Mouse (Mus musculus) midbrain, postnatal 0 days (tissue): ENCODE data around the gene Igfals. TPM values are rescaled to one million over a fixed set of nuclear protein-coding genes. Genes with fewer than 3 reads are reported as not detected.

Experiments
- ATAC-seq: fragments of 200-750 bp; cut with Nextera tagmentation; 2 replicates; pipeline ENCODE4 v1.8.0; 2017; ENCODE audit warnings: moderate number of reproducible peaks, mild to moderate bottlenecking, moderate TSS enrichment, moderate library complexity; ENCODE audit not compliant: low FRiP score
- DNase-seq: peaks from one replicate; pipeline ENCODE4 v3.0.0-alpha.2; 2015; ENCODE audit warnings: low spot score
- H3K27ac ChIP-seq: fragments of 300-500 bp; sonication (generic); 2 replicates; pipeline ENCODE4 v1.5.1; 2014; ENCODE audit warnings: low read depth, mild to moderate bottlenecking, low read length, mixed read lengths
- H3K27me3 ChIP-seq: fragments of 300-500 bp; sonication (generic); 2 replicates; pipeline ENCODE4 v1.6.1; 2014; ENCODE audit warnings: low read length, control low read depth, mixed read lengths; ENCODE audit not compliant: insufficient read depth
- H3K36me3 ChIP-seq: fragments of 300-500 bp; sonication (generic); 2 replicates; pipeline ENCODE4 v1.6.1; 2014; ENCODE audit warnings: low read length, control low read depth, mixed read lengths; ENCODE audit not compliant: insufficient read depth
- H3K4me1 ChIP-seq: fragments of 300-500 bp; sonication (generic); 2 replicates; pipeline ENCODE4 v1.6.1; 2014; ENCODE audit warnings: mild to moderate bottlenecking, control low read depth, antibody characterized with exemption, low read length, mixed read lengths; ENCODE audit not compliant: insufficient read depth
- H3K4me2 ChIP-seq: fragments of 300-500 bp; sonication (generic); 2 replicates; pipeline ENCODE4 v1.6.1; 2014; ENCODE audit warnings: low read depth, mild to moderate bottlenecking, low read length, mixed read lengths; ENCODE audit not compliant: poor library complexity, severe bottlenecking
- H3K4me3 ChIP-seq: fragments of 300-500 bp; sonication (generic); 2 replicates; pipeline ENCODE4 v1.5.1; 2014; ENCODE audit warnings: low read depth, mild to moderate bottlenecking, low read length, moderate library complexity
- H3K9ac ChIP-seq: fragments of 300-500 bp; sonication (generic); replicated peaks from 2 replicates; pipeline ENCODE4 v1.6.1; 2014; ENCODE audit warnings: mild to moderate bottlenecking, low read length, moderate library complexity, mixed read lengths; ENCODE audit not compliant: poor library complexity, severe bottlenecking
- H3K9me3 ChIP-seq: fragments of 300-500 bp; sonication (generic); 2 replicates; pipeline ENCODE4 v1.6.1; 2016; ENCODE audit warnings: low read length, control low read depth
- CTCF ChIP-seq: IDR thresholded peaks from 2 replicates; pipeline ENCODE4 v1.5.1; 2016; ENCODE audit warnings: antibody characterized with exemption, mild to moderate bottlenecking
- WGBS: fragments of 180-500 bp; shearing (Covaris S2); extraction: QIAGEN DNeasy Blood & Tissue Kit; methylation state at CpG from one replicate; pipeline ENCODE4 v1.1.7; 2014; 5-methylcytosine and 5-hydroxymethylcytosine counted together
- polyA plus RNA-seq: library from polyadenylated mRNA; unstranded; fragments of >200 nt; fragmentation: Nextera tagmentation; extraction: Ambion mirVana; gene quantifications from 2 replicates; pipeline ENCODE4 v1.2.1, GENCODE M21; 2015
- total RNA-seq: library from RNA; depleted of rRNA; stranded (reverse); fragments of >200 nt; gene quantifications from 2 replicates; pipeline ENCODE4 v1.2.3, GENCODE M21; 2014

Gene Igfals
- total and polyA plus RNA-seq, 2 experiments from 2014 or later = 0.31 TPM; not detected in 1

DNA sequence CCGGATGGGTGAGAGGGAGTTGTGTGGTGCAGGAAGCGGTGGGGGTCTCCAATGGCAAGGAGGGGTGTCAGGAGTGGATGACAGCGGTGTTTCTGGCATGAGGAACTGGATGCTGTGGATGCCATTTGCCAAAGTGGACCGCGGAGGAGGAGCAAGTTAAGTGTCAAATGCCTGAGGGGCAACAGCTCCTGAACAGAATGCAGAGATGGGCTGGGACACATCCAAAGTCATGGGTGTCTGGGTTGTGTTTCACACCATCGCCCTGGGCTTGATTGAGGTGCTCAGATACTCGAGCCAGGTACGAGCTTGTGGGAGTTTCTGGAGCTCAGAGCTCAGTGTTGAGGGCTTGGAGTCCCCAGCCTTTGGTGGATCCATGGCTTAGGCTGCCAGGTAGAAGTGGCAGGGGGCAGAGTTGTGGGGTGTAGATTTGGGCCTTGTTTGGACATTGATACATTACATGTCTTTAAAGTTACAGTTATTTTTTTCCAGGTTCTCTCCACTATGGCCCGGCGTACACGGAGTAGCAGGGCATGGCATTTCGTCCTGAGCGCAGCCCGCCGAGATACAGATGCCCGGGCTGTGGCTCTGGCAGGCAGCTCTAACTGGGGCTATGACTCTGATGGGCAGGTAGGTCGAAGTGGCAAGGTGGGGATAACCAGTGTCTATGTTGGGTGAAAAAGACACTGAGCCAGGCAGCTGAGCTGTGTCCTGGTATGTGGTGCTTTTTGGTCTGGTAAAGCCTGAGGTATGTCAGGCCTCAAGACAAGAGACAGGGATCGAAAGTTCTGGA is 21.7 kb downstream of the Igfals start:
- WGBS = 67% methylated on average over 18 of the region's 18 CpGs
- H3K27ac ChIP-seq = peak overlapping the region; percentile 85

DNA sequence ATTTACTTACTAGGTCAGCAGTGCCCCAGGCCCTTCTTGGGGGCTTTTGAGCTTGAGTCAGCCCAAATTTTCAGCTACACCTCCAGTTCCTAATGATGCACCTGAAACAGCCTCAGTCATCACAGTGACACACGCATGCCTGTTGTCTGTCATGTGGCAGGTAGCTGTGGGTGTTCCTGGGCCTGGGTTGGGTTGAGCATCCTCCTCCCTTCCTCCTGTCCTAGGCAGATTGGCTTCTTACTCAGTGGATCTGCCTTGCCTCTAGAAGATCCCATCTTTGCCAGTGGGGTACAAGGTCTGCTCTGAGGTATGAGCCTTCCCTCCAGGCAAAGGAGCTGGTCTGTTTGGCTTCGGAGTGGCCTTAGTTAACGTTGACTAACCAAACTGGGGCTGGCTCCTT is 23.1 kb downstream of the Igfals start:
- no peaks in the 10 kb centered on the region for H3K27me3 ChIP-seq
- peaks cover 13% of the 10 kb centered on the region; the same call in 1 of the 2 replicates for H3K4me1 ChIP-seq
- H3K27ac ChIP-seq = no peak overlapping the region
- peaks cover 37% of the 10 kb centered on the region for H3K36me3 ChIP-seq
- no peak overlapping the region for H3K4me2 ChIP-seq
- H3K4me3 ChIP-seq = no peak overlapping the region
- WGBS = 91% methylated on average over 3 of the region's 3 CpGs
- no peak for ATAC-seq
- no peak for DNase-seq
- no peaks in the 10 kb centered on the region for H3K9me3 ChIP-seq
- TF ChIP-seq CTCF = no peak
- H3K9ac ChIP-seq = no peak overlapping the region

More for the DNA sequence above, 21.7 kb downstream of the Igfals start:
- Histone ChIP-seq H3K4me3 (peak overlapping the region; percentile 82), H3K4me1 (peaks cover 13% of the 10 kb centered on the region; the same call in 1 of the 2 replicates), H3K27me3 (no peaks in the 10 kb centered on the region), H3K4me2 (peak overlapping the region; percentile 92), H3K9me3 (no peaks in the 10 kb centered on the region), H3K9ac (peak overlapping the region; percentile 75), H3K36me3 (peaks cover 40% of the 10 kb centered on the region)
- ATAC-seq (no peak), DNase-seq (peak; percentile 8)
- no peak for TF ChIP-seq CTCF

DNA sequence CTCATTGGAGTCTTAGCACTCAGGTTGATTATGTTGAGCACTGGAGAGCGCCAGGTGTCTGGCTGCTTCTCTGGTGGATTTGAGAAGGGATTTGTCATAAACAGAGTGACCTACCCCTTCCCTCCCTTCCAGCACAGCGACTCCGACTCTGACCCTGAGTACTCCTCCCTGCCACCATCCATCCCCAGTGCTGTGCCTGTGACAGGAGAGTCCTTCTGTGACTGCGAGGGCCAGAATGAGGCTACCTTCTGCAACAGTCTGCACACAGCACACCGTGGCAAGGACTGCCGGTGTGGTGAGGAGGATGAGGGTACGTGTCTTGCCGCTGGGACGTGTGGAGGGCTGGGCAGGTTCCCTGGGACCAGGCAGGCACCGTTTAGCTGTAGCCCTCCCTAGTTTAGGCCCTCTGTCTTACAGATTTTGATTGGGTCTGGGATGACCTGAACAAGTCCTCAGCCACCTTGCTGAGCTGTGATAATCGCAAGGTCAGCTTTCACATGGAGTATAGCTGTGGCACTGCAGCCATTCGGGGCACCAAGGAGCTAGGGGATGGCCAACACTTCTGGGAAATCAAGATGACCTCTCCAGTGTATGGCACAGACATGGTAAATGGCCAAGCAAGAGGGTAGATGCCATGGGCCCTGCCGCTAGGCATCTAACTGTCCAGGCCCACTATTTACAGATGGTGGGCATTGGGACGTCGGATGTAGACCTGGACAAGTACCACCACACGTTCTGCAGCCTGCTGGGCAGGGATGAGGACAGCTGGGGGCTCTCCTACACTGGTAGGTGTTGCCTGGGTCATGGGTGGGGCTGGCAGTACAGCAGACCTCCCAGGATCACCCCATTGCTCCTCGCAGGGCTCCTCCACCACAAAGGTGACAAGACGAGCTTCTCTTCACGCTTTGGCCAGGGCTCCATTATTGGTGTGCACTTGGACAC is 24.6 kb downstream of the Igfals start:
- Histone ChIP-seq H3K4me3 (no peak overlapping the region), H3K36me3 (peaks cover 37% of the 10 kb centered on the region), H3K9ac (no peak overlapping the region), H3K27ac (no peak overlapping the region), H3K4me1 (peaks cover 11% of the 10 kb centered on the region; the same call in 1 of the 2 replicates), H3K9me3 (no peaks in the 10 kb centered on the region), H3K4me2 (no peak overlapping the region), H3K27me3 (no peaks in the 10 kb centered on the region)
- no peak for ATAC-seq
- TF ChIP-seq CTCF = no peak
- 89% methylated on average over 19 of the region's 19 CpGs for WGBS
- DNase-seq = no peak

DNA sequence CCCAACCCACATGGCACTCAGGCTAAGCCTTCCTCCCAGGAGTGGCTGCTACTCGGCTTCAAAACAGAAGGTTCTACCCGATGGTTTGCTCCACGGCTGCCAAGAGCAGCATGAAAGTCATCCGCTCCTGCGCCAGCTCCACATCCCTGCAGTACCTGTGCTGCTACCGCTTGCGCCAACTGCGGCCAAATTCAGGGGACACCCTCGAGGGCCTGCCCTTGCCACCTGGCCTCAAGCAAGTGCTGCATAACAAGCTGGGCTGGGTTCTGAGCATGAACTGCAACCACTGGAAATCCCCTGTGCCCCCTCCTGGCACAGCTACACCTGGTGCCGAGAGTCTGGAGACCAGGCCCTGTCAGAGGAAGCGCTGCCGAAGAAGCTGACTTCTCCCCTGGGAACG is 25.5 kb downstream of the Igfals start:
- 79% methylated on average over 13 of the region's 13 CpGs for WGBS
- DNase-seq (no peak), ATAC-seq (no peak)
- Histone ChIP-seq H3K9ac (no peak overlapping the region), H3K27ac (no peak overlapping the region), H3K9me3 (no peaks in the 10 kb centered on the region), H3K4me3 (no peak overlapping the region), H3K27me3 (no peaks in the 10 kb centered on the region), H3K36me3 (peaks cover 37% of the 10 kb centered on the region), H3K4me1 (peaks cover 13% of the 10 kb centered on the region), H3K4me2 (no peak overlapping the region)
- no peak for TF ChIP-seq CTCF

DNA sequence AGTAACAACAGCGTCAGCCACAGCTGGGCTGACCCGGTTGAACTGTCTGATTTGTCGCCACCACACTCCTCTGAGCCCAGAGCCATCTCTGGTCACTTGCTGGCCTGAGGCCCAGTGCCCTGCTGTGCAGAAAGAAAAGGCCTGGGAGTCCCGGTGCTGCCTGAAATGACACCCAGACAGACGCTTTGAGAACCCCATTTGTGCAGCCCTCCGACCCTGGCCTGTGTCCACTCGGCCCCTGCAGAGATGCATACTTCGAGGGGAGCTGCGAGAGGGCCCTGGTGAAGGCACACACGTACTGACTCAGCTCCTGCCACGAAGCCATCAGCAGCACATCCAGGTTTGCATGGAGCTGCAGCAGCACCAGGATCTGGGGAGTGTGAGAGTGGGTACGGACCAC is 27.0 kb downstream of the Igfals start:
- DNase-seq (no peak), ATAC-seq (no peak)
- no peak for TF ChIP-seq CTCF
- H3K27ac ChIP-seq = no peak overlapping the region
- no peak overlapping the region for H3K4me3 ChIP-seq
- peaks cover 15% of the 10 kb centered on the region for H3K4me1 ChIP-seq
- no peak overlapping the region for H3K9ac ChIP-seq
- H3K27me3 ChIP-seq = no peaks in the 10 kb centered on the region
- 89% methylated on average over 12 of the region's 12 CpGs for WGBS
- no peaks in the 10 kb centered on the region for H3K9me3 ChIP-seq
- no peak overlapping the region for H3K4me2 ChIP-seq
- H3K36me3 ChIP-seq = peaks cover 37% of the 10 kb centered on the region
